Mouse (Mus musculus) kidney, adult 2 months (tissue): ENCODE measurements at regions not wholly inside any gene's neighbourhood (a gene's known extent, or its start where the extent isn't known, plus 50 kb on each side); places are given as distances from the start of the nearest gene placed in this dataset.

Experiments used
- CTCF ChIP-seq: fragments of 200-500 bp; conservative IDR thresholded peaks from 2 replicates; pipeline ENCODE4 v1.5.1; 2011; ENCODE audit warnings: low read depth, mild to moderate bottlenecking, control low read depth, low read length, moderate library complexity, mixed read lengths; ENCODE audit not compliant: insufficient read depth, insufficient read length
- POLR2A ChIP-seq: fragments of 200-500 bp; IDR thresholded peaks from one replicate; pipeline ENCODE4 v1.6.1; 2011; ENCODE audit warnings: low read depth, low read length, control low read depth

GRCm38 (mm10) chr9:46378339-46378738, 58.6 kb upstream of the 4931429L15Rik start:
- TF ChIP-seq CTCF (no peak), POLR2A (no peak)
